Mouse (Mus musculus) lung, embryonic 14.5 days (tissue): Measurements from ENCODE around the gene Gm21885. TPM values are rescaled to one million over a fixed set of nuclear protein-coding genes. Genes with fewer than 3 reads are reported as not detected.

Experiments used
- ATAC-seq: fragments of 200-750 bp; cut with Nextera tagmentation; 2 replicates; pipeline ENCODE4 v1.8.0; 2017; ENCODE audit warnings: mild to moderate bottlenecking, moderate TSS enrichment, moderate library complexity; ENCODE audit not compliant: insufficient read depth
- DNase-seq: peaks from one replicate; pipeline ENCODE4 v3.0.0-alpha.2; 2015
- H3K27ac ChIP-seq: fragments of 300-500 bp; sonication (generic); 2 replicates; pipeline ENCODE4 v1.5.1; 2014; ENCODE audit warnings: low read depth, mild to moderate bottlenecking, moderate library complexity
- H3K27me3 ChIP-seq: fragments of 300-500 bp; sonication (generic); 2 replicates; pipeline ENCODE4 v1.6.1; 2014; ENCODE audit warnings: low read length, control low read depth; ENCODE audit not compliant: insufficient read depth
- H3K36me3 ChIP-seq: fragments of 300-500 bp; sonication (generic); 2 replicates; pipeline ENCODE4 v1.6.1; 2014; ENCODE audit warnings: control low read depth; ENCODE audit not compliant: insufficient read depth
- H3K4me1 ChIP-seq: fragments of 300-500 bp; sonication (generic); 2 replicates; pipeline ENCODE4 v1.6.1; 2014; ENCODE audit warnings: antibody characterized with exemption, control low read depth; ENCODE audit not compliant: insufficient read depth
- H3K4me2 ChIP-seq: fragments of 300-500 bp; sonication (generic); 2 replicates; pipeline ENCODE4 v1.6.1; 2014; ENCODE audit warnings: mild to moderate bottlenecking
- H3K4me3 ChIP-seq: fragments of 300-500 bp; sonication (generic); 2 replicates; pipeline ENCODE4 v1.5.1; 2014; ENCODE audit warnings: low read depth, low read length
- H3K9ac ChIP-seq: fragments of 300-500 bp; sonication (generic); 2 replicates; pipeline ENCODE4 v1.6.1; 2014
- H3K9me3 ChIP-seq: fragments of 300-500 bp; sonication (generic); 2 replicates; pipeline ENCODE4 v1.6.1; 2016; ENCODE audit warnings: low read depth, low read length, control low read depth
- CTCF ChIP-seq: IDR thresholded peaks from 2 replicates; pipeline ENCODE4 v1.5.1; 2016; ENCODE audit warnings: antibody characterized with exemption, low read depth
- WGBS: fragments of 180-500 bp; shearing (Covaris S2); extraction: QIAGEN DNeasy Blood & Tissue Kit; methylation state at CpG from one replicate; pipeline ENCODE4 v1.1.7; 2014; 5-methylcytosine and 5-hydroxymethylcytosine counted together
- polyA plus RNA-seq: library from polyadenylated mRNA; unstranded; fragments of >200 nt; fragmentation: Nextera tagmentation; extraction: Ambion mirVana; gene quantifications from 2 replicates; pipeline ENCODE4 v1.2.1, GENCODE M21; 2014

Gene Gm21885
- polyA plus RNA-seq, 1 experiment from 2014 or later: 0.41 TPM

GRCm38 (mm10) chr11:94334386-94334968, 52.8 kb downstream of the Gm21885 start:
- DNase-seq (no peak), ATAC-seq (no peak)
- no peak overlapping the region for H3K27ac ChIP-seq
- peaks cover 55% of the 10 kb centered on the region for H3K36me3 ChIP-seq
- WGBS: 88% methylated on average over 8 of the region's 8 CpGs
- no peaks in the 10 kb centered on the region for H3K27me3 ChIP-seq
- no peak overlapping the region for H3K4me2 ChIP-seq
- no peaks in the 10 kb centered on the region for H3K9me3 ChIP-seq
- peaks cover 9% of the 10 kb centered on the region for H3K4me1 ChIP-seq
- no peak overlapping the region for H3K4me3 ChIP-seq
- TF ChIP-seq CTCF: no peak
- H3K9ac ChIP-seq: no peak overlapping the region

Other genes with a start within 250 kb of the Gm21885 start
- gene Tob1, start 70.4 kb upstream of the Gm21885 start, polyA plus RNA-seq: 18.2 and 19.9 TPM in 2 replicates
- gene Wfikkn2, start 35.9 kb upstream of the Gm21885 start, polyA plus RNA-seq: 0.45 and 0.65 TPM in 2 replicates
- gene Luc7l3, start 40.1 kb downstream of the Gm21885 start, polyA plus RNA-seq: 93.2 and 95.8 TPM in 2 replicates
- gene Ankrd40, start 46.1 kb downstream of the Gm21885 start, polyA plus RNA-seq: 29.8 and 30.9 TPM in 2 replicates
- gene Abcc3, start 111.1 kb downstream of the Gm21885 start, polyA plus RNA-seq: 3.1 and 3.7 TPM in 2 replicates
- 12.9 and 13.5 TPM in 2 replicates for gene Cacna1g, start 192.3 kb downstream of the Gm21885 start, polyA plus RNA-seq
- 0.42 TPM in 1 of 2 replicates, not detected in the other for gene Spata20, start 204.3 kb downstream of the Gm21885 start, polyA plus RNA-seq
- gene Epn3, start 218.1 kb downstream of the Gm21885 start, polyA plus RNA-seq: 14.1 and 15.9 TPM in 2 replicates
- 3.2 and 3.3 TPM in 2 replicates for gene Mycbpap, start 239.9 kb downstream of the Gm21885 start, polyA plus RNA-seq